Mouse (Mus musculus) spleen, adult 2 months (tissue): ENCODE measurements around the gene Unkl. TPM values are rescaled to one million over a fixed set of nuclear protein-coding genes. Genes with fewer than 3 reads are reported as not detected.
"Not testable (repeated sequence)": the region's sequence is repeated elsewhere in the genome, so short reads cannot be mapped to it uniquely, and the experiment has no call there.

ENCODE experiments used
- DNase-seq, 2 experiments: peaks; one replicate each; pipeline versions ENCODE4 v3.0.0 to v3.0.0-alpha.2; 2012 to 2021; ENCODE audit warnings: low spot score in 2 of 2, low read depth in 1 of 2
- H3K27ac ChIP-seq: fragments of 200-500 bp; 2 replicates; pipeline ENCODE4 v1.5.1; 2012; ENCODE audit warnings: low read length, inconsistent platforms; ENCODE audit not compliant: insufficient read depth
- H3K27me3 ChIP-seq: fragments of 200-500 bp; 2 replicates; pipeline ENCODE4 v1.6.1; 2012; ENCODE audit warnings: mild to moderate bottlenecking, moderate library complexity, low read length, inconsistent platforms; ENCODE audit not compliant: control insufficient read depth, insufficient read depth
- H3K36me3 ChIP-seq: fragments of 200-500 bp; 2 replicates; pipeline ENCODE4 v1.6.1; 2012; ENCODE audit warnings: mild to moderate bottlenecking, low read length, inconsistent platforms; ENCODE audit not compliant: control insufficient read depth, insufficient read depth
- H3K4me1 ChIP-seq: fragments of 200-500 bp; 2 replicates; pipeline ENCODE4 v1.6.1; 2011; ENCODE audit warnings: inconsistent platforms; ENCODE audit not compliant: control insufficient read depth, insufficient read depth, insufficient read length
- H3K4me3 ChIP-seq: fragments of 200-500 bp; 2 replicates; pipeline ENCODE4 v1.5.1; 2011; ENCODE audit warnings: mild to moderate bottlenecking, inconsistent platforms; ENCODE audit not compliant: insufficient read depth, insufficient read length; ENCODE audit errors: extremely low read depth
- CTCF ChIP-seq: fragments of 200-500 bp; IDR thresholded peaks from 2 replicates; pipeline ENCODE4 v1.5.1; 2011; ENCODE audit warnings: mild to moderate bottlenecking, inconsistent platforms; ENCODE audit not compliant: insufficient read depth, insufficient read length, insufficient replicate concordance; ENCODE audit errors: extremely low read depth
- POLR2A ChIP-seq: fragments of 200-500 bp; IDR thresholded peaks from 2 replicates; pipeline ENCODE4 v1.6.1; 2011; ENCODE audit warnings: low read depth, low read length, inconsistent platforms
- WGBS: fragments of 180-500 bp; shearing (Covaris S2); methylation state at CpG from one replicate; pipeline ENCODE4 v1.1.7; 2018; 5-methylcytosine and 5-hydroxymethylcytosine counted together
- polyA plus RNA-seq: library from polyadenylated mRNA; depleted of rRNA; stranded (reverse); fragments of >200 nt; gene quantifications from 2 replicates; pipeline ENCODE4 v1.2.3, GENCODE M21; 2012

Gene Unkl
- polyA plus RNA-seq, 1 experiment, result 30.4 TPM

- DNase-seq, result no peak
- Histone ChIP-seq H3K4me3 (no peak overlapping the region), H3K27me3 (no peaks in the 10 kb centered on the region), H3K27ac (no peak overlapping the region), H3K36me3 (peaks cover 9% of the 10 kb centered on the region), H3K4me1 (peaks cover 22% of the 10 kb centered on the region; the same call in 1 of the 2 replicates)
- TF ChIP-seq CTCF, result no peak
- TF ChIP-seq POLR2A, result no peak
- WGBS, result 85% methylated on average over 9 of the region's 9 CpGs
These were observed 30.8 kb downstream of the Unkl start for GRCm38 (mm10) chr17:25218967-25219366.

- Histone ChIP-seq H3K27ac (no peak overlapping the region; the same call in 1 of the 2 replicates), H3K4me1 (peaks cover 26% of the 10 kb centered on the region), H3K4me3 (no peak overlapping the region), H3K36me3 (peaks cover 6% of the 10 kb centered on the region; the same call in 1 of the 2 replicates), H3K27me3 (no peaks in the 10 kb centered on the region)
- 64% methylated on average over 15 of the region's 15 CpGs for WGBS
- no peak for DNase-seq
- TF ChIP-seq POLR2A (no peak), CTCF (no peak)
These were observed 31.5 kb downstream of the Unkl start for GRCm38 (mm10) chr17:25219492-25220295.

DNA sequence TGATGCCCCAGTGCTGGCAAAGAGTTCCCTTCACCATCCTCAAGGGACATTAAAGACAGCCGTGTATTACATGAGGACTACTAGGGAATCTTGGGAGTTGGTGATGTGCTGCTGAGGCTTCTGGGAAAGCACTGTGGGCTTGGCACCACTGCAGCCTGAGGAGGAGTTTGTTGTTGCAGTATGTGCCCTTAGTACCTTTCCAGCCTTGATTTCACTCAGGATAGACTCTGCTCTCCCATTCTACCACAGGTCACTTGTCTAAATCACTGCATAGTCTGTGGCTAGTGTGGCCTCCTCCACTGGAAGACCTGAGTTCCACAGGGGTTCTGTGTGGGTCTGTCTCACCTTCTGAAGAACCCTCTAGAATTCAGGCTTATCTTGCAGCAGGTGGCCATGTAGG, 32.5 kb downstream of the Unkl start:
- H3K27me3 ChIP-seq, result no peaks in the 10 kb centered on the region
- H3K4me3 ChIP-seq, result no peak overlapping the region
- peaks cover 5% of the 10 kb centered on the region; the same call in 1 of the 2 replicates for H3K36me3 ChIP-seq
- H3K27ac ChIP-seq, result no peak overlapping the region
- H3K4me1 ChIP-seq, result peaks cover 34% of the 10 kb centered on the region
- no peak for TF ChIP-seq POLR2A
- no peak for TF ChIP-seq CTCF
- WGBS, result 89% methylated on average over 1 of the region's 1 CpGs
- DNase-seq, result no peak

DNA sequence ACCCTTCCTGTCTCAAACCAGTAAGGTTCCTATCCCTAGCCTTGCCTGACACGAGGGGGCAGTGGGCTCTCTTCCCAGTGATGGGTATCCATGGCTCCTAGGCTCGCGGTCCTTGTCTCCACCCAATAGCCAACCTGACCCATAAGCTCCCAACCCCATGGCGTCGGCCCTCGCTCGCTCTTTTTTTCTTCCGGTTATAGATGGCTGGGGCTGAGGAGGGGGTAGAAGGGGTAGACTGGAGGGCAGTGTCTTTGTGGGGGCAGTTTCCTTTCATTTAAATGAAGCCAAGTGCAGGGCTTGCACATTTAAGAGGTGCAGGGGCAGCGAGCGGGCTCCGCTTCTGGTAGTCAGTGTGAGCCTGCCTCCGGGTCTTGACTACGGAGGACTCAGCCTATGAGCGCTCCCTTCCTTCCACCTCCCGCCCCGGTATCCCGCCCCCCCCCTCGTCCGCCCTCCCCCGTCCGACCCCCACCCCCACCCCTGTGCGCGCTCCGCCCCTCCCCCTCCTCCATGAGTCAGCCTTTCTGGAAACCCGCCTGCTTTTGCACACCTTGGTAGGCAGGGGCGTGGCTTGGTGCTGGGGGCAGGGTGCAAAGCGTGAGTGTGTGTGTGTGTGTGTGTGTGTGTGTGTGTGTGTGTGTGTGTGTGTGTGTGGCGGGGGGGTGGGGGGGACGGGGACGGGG, 33.8 kb downstream of the Unkl start:
- WGBS, result 5% methylated on average over 17 of the region's 30 CpGs
- Histone ChIP-seq H3K4me3 (peak overlapping the region; percentile 36), H3K4me1 (peaks cover 34% of the 10 kb centered on the region), H3K36me3 (peaks cover 7% of the 10 kb centered on the region; the same call in 1 of the 2 replicates), H3K27ac (no peak overlapping the region), H3K27me3 (no peaks in the 10 kb centered on the region)
- TF ChIP-seq CTCF (no peak), POLR2A (no peak; the same call in 1 of the 2 replicates)
- DNase-seq, result peak in 1 of 2 experiments; percentile 40

DNA sequence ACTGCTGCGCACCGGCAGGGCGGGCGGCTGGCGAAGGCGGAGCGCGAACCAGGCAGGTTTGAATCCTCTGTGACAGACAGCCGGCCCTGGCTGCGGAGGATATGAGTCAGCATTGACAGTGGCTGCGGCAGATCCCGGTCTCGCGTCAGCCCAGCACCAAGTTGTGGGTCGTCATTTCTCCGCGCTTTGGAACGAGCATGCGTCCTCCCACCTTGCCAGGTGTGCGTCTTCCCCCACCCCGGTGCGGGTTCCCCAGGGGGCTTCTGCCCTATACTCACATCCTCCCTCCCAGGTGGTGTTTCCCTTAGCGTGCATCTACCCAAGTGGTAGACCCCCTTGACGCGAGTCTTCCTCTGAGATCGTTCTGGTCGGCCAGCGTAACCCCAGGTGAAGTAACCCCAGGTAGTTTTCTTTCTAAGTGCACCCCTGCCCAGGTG, 34.3 kb downstream of the Unkl start:
- not testable (repeated sequence) for DNase-seq, H3K36me3 ChIP-seq, H3K27me3 ChIP-seq
- Histone ChIP-seq H3K4me1 (peaks cover 34% of the 10 kb centered on the region), H3K4me3 (peak overlapping the region; percentile 19; the same call in 1 of the 2 replicates), H3K27ac (peak overlapping the region; percentile 71)
- WGBS, result 7% methylated on average over 17 of the region's 28 CpGs

DNA sequence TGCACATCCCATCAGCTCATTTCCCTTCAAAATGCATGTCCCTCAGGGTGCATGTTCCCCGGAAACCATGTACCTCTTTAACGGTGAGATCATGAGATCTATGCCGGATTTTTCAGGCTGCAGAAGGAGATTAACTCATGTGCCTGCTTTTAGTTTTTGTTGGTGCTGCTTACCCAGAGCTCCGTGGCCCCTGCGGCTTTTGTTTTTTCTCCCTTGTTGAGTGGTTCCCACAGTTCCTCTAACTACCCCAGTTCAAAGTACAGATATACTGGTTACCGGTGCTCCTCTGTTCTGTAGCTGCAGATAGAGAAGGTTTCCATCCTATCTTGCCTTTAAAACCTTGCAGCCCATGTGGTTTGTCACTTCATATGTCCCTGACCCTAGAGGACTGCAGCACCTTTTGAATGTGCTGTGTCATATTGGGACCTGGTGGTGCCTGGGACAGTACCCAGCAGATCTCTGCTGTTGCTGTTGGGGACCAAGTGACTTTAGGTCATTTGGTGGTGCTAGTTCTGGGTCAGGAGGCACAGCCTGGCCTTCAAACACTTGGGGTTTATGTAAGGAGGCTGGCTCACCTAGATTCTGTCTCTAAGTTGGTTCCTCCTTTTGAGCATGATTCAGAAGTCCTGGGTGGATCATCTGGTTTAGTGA, 34.9 kb downstream of the Unkl start:
- peaks cover 34% of the 10 kb centered on the region for H3K4me1 ChIP-seq
- 16% methylated on average over 6 of the region's 6 CpGs for WGBS
- peak overlapping the region; percentile 71 for H3K27ac ChIP-seq
- H3K27me3 ChIP-seq, result no peaks in the 10 kb centered on the region
- DNase-seq, result no peak
- H3K36me3 ChIP-seq, result peaks cover 7% of the 10 kb centered on the region; the same call in 1 of the 2 replicates
- TF ChIP-seq CTCF, result no peak
- TF ChIP-seq POLR2A, result no peak
- peak overlapping the region; percentile 19 for H3K4me3 ChIP-seq
